Mouse (Mus musculus) cortical plate, adult 2 months (tissue): Measurements from ENCODE around the gene Chrna7. TPM values are rescaled to one million over a fixed set of nuclear protein-coding genes. Genes with fewer than 3 reads are reported as not detected.

Source experiments
- H3K27ac ChIP-seq: fragments of 200-500 bp; 2 replicates; pipeline ENCODE4 v1.5.1; 2012; ENCODE audit warnings: low read length, control low read depth, inconsistent platforms; ENCODE audit not compliant: insufficient read depth
- H3K4me1 ChIP-seq: fragments of 200-500 bp; 2 replicates; pipeline ENCODE4 v1.6.1; 2011; ENCODE audit warnings: low read length; ENCODE audit not compliant: control insufficient read depth, insufficient read depth
- H3K4me3 ChIP-seq: fragments of 200-500 bp; 2 replicates; pipeline ENCODE4 v1.5.1; 2011; ENCODE audit warnings: mild to moderate bottlenecking, low read length, control low read depth; ENCODE audit not compliant: insufficient read depth
- CTCF ChIP-seq: fragments of 200-500 bp; IDR thresholded peaks from 2 replicates; pipeline ENCODE4 v1.5.1; 2011; ENCODE audit warnings: mild to moderate bottlenecking, control low read depth, low read length; ENCODE audit not compliant: insufficient read depth; ENCODE audit errors: extremely low read depth
- POLR2A ChIP-seq: fragments of 200-500 bp; IDR thresholded peaks from 2 replicates; pipeline ENCODE4 v1.6.1; 2011; ENCODE audit warnings: mild to moderate bottlenecking, low read length, control low read depth; ENCODE audit not compliant: insufficient read depth; ENCODE audit errors: extremely low read depth
- polyA plus RNA-seq: library from polyadenylated mRNA; depleted of rRNA; stranded (reverse); fragments of >200 nt; gene quantifications from 2 replicates; pipeline ENCODE4 v1.2.3, GENCODE M21; 2012; rRNA removed

Chrna7 gene
- polyA plus RNA-seq, 1 experiment: 9.0 TPM

GRCm38 (mm10) chr7:63085954-63086353 lies 126.4 kb downstream of the Chrna7 start:
- TF ChIP-seq CTCF (no peak), POLR2A (no peak)
- Histone ChIP-seq H3K27ac (no peak overlapping the region; the same call in 1 of the 2 replicates), H3K4me1 (no peaks in the 10 kb centered on the region; the same call in 1 of the 2 replicates), H3K4me3 (no peak overlapping the region)

- Histone ChIP-seq H3K27ac (no peak overlapping the region), H3K4me1 (no peaks in the 10 kb centered on the region; the same call in 1 of the 2 replicates), H3K4me3 (no peak overlapping the region)
- TF ChIP-seq POLR2A (no peak), CTCF (no peak)
These were observed 127.9 kb downstream of the Chrna7 start for GRCm38 (mm10) chr7:63084351-63085003.

- no peak for TF ChIP-seq CTCF
- no peak for TF ChIP-seq POLR2A
- H3K4me1 ChIP-seq: no peaks in the 10 kb centered on the region
These were observed 151.4 kb downstream of the Chrna7 start for GRCm38 (mm10) chr7:63060996-63061395.

More at GRCm38 (mm10) chr7:63060996-63061395, 151.4 kb downstream of the Chrna7 start:
- H3K27ac ChIP-seq: no peak overlapping the region
- no peak overlapping the region for H3K4me3 ChIP-seq

Other genes with a start within 250 kb of the Chrna7 start
- 52.1 and 63.2 TPM in 2 replicates for gene Otud7a, start 232.2 kb upstream of the Chrna7 start, polyA plus RNA-seq